Mouse (Mus musculus) G1E (cell line): Measurements from ENCODE around the gene Trim2.

ENCODE experiments used
- CTCF ChIP-seq: IDR thresholded peaks from 2 replicates; pipeline ENCODE4 v1.5.1; 2012; ENCODE audit warnings: low read depth, low read length, inconsistent platforms, mixed read lengths
- GATA1 ChIP-seq: IDR thresholded peaks from 2 replicates; pipeline ENCODE4 v1.6.1; 2012; ENCODE audit warnings: borderline replicate concordance, low read length, inconsistent platforms, mixed read lengths
- GATA2 ChIP-seq: IDR thresholded peaks from 2 replicates; pipeline ENCODE4 v1.6.1; 2012; ENCODE audit warnings: low read depth, low read length, inconsistent platforms, borderline replicate concordance
- TAL1 ChIP-seq: conservative IDR thresholded peaks from 2 replicates; pipeline ENCODE4 v1.6.1; 2012; ENCODE audit warnings: low read depth, low read length, inconsistent platforms, mixed read lengths

DNA sequence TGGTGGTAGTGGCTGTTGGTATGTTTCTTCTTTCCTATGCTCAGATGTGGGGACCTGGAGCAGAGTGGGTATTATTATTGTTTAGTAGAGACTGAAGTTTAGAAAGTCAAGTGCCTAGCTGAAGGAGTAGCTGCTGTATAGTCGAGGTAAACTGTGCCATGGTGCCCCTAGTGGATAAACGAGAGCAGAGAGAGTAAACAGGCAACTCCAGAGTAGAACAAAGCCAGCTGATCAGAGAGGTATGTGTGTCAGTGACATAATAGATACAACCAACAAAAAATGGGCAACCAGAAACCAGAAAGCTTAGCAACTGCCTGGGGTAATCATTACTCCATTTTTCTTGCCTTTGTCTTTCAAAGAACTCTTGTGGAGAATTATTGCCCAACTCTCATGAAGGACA is 81.7 kb downstream of the Trim2 start:
- TF ChIP-seq CTCF (no peak), GATA2 (no peak), GATA1 (no peak), TAL1 (no peak)
